Mouse (Mus musculus): ENCODE measurements around the gene Hmx1.

Gene Hmx1

DNA sequence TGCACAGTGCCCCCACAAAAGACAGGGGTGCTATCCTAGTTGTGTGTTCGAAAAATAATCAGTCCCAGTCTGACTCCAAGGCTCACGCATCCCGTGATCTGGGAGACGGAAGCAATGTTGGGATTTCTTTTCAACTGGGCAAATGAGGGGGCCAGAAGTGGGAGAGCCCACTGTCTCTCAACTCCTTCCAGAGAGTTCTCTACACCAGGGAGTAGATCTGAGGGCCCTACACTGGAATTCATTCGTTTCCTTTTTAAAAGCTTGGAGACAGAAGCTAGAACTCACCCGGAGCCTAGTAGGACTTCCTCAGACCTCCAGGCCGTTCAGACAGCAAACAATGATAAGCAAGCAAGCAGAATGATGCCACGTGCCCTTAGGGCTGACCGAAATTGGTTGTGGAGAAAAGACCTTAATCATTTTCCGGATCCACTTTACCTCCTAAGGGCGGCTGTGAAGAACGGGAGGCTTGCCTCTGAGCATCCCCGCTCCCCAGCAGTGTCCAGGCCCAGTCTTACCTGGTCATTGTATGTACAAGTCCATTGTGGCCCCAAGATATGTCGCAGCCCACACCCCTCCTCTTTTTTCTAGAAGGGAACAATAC lies 9.5 kb downstream of the Hmx1 start:
- DNase-seq (ENCODE audit: low spot score in 2 of 2): no peak

GRCm38 (mm10) chr5:35399061-35399460 lies 10.2 kb downstream of the Hmx1 start:
- no peak for DNase-seq (ENCODE audit: low spot score in 2 of 2)

DNA sequence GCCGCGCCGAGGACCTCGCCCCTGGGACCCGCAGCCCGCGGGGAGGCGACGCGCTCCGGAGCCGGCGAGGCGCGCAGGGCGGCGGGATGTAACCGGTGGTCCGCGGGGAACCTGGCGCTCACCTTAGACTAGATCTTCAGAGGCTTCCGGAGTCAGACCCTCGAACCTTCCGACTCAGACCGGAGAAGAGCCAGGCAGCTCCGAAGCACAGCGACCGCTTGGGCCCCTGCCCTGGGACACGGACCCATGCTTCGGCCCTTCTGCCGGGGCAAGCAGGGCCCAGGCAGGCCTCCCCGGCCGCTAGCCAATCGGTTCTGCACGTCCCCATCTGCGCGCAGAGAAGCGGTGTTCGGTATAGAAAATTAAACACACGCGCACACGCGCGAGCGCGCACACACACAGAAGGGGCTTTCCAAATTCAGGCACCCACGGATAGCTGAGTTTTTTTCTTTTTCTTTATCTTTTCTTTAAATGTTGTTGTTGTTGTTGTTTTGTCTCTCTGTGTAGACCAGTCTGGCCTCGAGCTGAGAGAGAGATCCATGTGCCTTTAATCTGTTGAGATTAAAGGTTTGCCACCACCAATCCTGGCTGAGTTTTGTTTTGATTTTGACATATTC lies 10.9 kb downstream of the Hmx1 start:
- no peak for DNase-seq (ENCODE audit: low spot score in 2 of 2)

DNA sequence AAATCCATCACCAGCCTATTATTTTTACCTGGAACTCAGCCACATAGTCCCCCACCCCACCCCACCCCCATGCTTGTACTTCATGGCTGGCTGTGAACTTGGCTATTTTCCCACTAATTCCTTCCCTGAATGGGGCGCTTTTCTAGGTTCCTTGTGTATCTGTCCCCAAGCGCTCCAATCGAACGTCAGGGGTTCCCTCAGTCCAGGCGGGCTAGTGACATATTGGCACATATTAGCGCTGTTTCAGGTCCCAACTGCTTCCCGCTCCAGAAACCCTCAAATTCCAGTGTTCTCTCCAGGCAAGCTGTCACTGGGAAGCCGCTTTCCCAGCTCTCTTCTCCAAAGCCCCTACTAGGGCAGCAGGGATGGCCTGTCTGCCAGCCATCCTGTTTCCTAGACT lies 12.3 kb downstream of the Hmx1 start:
- DNase-seq (ENCODE audit: low spot score in 2 of 2): no peak

GRCm38 (mm10) chr5:35407411-35407930 lies 18.6 kb downstream of the Hmx1 start:
- DNase-seq (ENCODE audit: low spot score in 2 of 2): no peak

GRCm38 (mm10) chr5:35411028-35411427 lies 22.1 kb downstream of the Hmx1 start:
- DNase-seq (ENCODE audit: low spot score in 2 of 2): no peak

GRCm38 (mm10) chr5:35412833-35413232 lies 23.9 kb downstream of the Hmx1 start:
- no peak for DNase-seq (ENCODE audit: low spot score in 2 of 2)

GRCm38 (mm10) chr5:35417707-35418106 lies 28.8 kb downstream of the Hmx1 start:
- DNase-seq (ENCODE audit: low spot score in 2 of 2): no peak

DNA sequence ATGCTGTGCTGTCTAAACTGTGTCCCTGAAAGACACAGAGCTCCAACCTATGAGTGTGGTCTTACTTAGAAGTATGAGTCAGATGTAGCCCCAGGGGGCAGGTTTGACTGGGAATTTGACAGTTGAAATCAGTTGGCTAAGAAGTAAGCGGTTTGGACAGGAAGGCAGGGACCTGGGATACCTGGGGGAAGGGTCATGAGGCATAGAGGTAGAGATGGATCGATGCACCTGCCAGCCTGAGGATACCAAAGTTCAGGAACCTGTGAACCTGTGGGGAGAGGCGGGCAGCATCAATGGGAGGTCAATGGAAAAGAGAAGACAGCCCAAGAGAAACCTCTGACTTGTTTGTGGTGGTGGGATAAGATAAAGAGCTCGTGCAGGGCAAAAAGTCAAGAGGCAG lies 32.7 kb downstream of the Hmx1 start:
- DNase-seq (ENCODE audit: low spot score in 2 of 2): no peak

DNA sequence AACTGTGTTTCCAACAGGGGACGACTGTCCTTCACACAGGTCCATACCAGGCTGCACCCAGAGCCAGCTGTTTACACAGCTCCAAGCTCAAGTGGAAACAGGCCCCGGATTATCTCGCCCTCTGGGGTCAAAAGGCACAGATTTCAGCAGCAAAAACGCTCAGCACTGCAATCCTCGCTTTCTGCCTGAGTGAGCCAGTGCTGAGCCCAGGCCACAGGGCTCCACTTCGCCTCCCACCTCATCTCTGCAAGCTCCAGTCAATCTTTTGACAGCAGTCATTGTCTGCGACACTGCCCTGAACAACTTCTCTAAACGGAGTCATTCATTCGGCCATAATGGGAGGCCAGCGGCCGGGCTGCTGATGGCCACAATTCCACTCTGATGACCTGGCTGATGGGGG lies 36.3 kb downstream of the Hmx1 start:
- no peak for DNase-seq (ENCODE audit: low spot score in 2 of 2)

DNA sequence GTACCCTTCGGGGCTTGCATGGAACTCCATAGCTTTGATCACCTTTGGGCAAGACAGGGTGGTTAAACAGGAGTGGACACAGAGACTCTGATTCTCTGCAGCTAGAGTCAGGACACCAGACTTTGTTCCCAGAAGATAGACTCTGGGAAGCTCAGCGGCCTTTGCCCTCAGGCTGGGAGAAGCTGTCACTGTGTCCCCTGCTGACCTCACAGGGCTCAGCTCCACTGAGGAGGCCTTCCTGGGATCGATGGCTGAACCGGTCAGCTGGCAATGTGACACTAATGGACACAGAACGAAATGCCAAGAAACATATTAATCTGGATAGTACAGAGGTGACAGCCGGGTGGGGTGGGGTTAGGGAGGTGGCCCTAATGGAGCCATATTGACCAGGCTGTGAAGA lies 39.0 kb downstream of the Hmx1 start:
- DNase-seq (ENCODE audit: low spot score in 2 of 2): no peak

DNA sequence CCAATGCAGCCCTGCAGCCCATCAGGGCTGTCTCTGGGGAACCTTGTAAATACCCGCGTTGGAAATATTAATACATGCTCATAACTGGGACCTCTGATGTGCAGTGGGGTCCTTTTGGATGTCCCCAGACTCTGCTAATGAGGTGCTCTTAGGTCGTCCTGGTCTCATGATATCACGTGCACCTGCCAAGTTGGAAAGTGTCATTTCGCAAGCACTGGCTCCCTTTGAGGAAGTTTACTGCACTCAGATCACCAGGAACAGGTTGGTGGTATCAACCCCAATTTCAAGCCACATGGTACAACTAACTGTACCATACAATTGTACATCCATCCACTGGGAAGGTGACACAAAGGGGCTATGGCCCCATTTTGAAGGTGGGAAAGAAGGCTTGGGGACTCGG lies 39.5 kb downstream of the Hmx1 start:
- DNase-seq (ENCODE audit: low spot score in 2 of 2): no peak

- DNase-seq (ENCODE audit: low spot score in 2 of 2): no peak
Measured at GRCm38 (mm10) chr5:35432098-35432497, 43.2 kb downstream of the Hmx1 start.

DNA sequence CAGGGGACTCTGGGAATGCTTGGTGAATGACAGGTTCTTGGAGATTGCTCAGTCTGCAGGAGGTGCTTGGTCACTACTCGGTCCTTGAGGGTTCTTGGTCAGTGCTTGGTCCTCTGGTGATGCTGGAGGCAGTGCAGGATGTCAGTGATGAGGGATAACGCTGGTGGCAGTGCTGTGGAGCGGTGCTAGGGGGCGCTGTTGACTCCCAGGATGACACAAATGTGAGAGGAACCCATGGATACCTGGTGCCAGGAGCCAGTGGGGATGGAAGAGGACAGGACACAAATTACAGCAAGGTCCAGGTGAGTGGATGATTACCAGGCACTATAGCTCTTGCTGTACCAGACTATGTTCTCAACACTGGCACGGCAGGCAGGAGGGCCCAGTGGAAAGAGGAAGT lies 45.1 kb downstream of the Hmx1 start:
- no peak for DNase-seq (ENCODE audit: low spot score in 2 of 2)

DNA sequence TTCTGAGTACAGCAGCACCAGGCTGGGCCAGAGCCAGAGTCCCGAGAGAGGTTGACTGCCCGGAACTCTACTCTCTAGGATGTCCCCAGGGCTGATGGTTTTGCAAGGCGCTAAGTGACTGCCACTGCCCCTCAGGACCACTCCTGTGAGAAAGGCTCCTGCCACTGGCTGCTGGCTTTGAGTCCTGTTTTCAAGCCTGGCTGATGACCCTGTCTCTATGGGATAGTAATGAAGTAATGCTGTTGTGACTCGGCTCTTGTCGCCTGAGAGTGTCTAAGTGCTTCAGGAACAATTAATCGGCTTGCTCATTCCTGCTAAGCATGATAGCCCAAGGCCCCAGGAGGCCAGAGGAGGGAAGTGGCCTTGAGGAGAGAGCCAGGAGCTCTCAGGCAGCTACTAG lies 45.8 kb downstream of the Hmx1 start:
- DNase-seq (ENCODE audit: low spot score in 2 of 2): no peak

DNA sequence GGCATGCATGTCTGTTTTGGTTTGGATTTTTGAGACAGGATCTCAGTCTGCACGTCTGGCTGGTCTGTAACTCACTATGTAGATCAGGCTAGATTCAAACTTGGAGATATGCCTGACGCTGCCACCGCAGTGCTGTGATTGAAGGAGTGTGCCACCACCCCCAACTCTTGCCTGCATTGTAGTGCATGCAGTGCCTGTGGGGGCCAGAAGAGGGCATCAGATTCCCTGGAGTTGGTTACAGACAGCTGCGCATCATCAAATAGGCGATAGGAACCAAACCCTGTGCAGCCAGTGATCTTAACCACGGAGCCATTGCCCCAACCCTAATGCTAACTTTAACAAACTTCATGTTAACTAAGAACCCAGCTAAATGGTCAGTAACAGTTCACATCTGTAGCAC lies 49.9 kb downstream of the Hmx1 start:
- no peak for DNase-seq (ENCODE audit: low spot score in 2 of 2)

DNA sequence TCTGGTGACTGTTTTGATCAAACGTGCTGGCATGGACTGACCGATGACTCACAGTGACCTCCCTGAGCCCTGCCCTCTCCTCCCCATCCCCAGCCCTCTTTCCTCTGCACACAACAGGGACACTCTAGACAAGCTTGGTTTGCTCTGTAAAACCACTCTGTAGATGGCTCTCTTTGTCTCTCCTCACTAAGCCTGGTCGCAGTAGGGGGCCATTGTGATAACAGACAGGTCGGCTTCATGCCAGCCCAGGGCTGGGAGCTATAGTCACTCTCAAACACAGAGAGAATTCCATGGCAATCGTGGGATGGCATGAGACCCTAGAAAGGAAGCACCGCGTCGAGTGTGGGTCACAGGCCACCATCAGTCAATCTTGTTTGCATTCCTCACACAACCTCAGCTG lies 51.6 kb downstream of the Hmx1 start:
- DNase-seq (ENCODE audit: low spot score in 2 of 2): no peak

GRCm38 (mm10) chr5:35441411-35441810 lies 52.5 kb downstream of the Hmx1 start:
- DNase-seq (ENCODE audit: low spot score in 2 of 2): no peak

GRCm38 (mm10) chr5:35444731-35445130 lies 55.8 kb downstream of the Hmx1 start:
- DNase-seq (ENCODE audit: low spot score in 2 of 2): no peak

DNA sequence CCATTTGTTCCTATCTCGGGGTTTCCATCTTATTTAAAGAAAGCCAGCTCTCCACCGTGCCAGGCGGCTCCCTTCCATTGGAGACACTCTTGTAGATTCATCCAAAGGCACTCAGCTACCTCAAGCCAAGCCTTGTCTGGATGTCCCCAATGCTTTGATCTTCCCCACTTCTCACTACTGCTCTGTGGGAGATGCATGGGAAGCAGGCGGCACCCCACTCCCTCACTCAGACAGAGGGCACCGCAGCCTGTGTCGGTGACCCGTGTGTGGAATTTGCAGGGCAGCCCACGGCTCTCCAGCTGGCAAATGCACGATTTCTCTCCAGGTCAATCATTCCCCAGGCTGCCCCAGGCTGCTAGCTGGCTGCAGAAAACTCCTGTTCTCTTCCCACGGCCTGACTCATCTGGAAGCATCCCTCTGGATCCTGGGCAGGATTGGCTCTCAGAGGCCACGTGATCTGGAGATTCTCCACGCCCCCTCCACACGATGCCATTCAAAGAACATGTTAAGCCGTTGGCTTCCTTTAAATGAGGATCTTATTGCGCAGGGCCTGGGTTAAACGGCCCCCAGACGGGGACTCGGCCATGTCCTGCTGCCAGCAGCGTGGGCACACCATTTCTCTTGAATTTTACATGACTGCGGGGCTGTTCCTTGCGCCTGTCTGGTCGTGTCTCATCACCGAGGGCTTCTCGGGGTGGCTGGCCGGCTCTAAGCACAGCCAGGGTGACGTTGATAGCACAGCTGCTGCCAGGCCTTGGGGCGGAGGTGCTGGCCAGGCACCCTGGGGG lies 58.9 kb downstream of the Hmx1 start:
- no peak for DNase-seq (ENCODE audit: low spot score in 2 of 2)
